Mouse (Mus musculus) midbrain, postnatal 0 days (tissue): ENCODE results near the gene Gca. TPM values are rescaled to one million over a fixed set of nuclear protein-coding genes. Genes with fewer than 3 reads are reported as not detected.

ENCODE experiments used
- ATAC-seq: fragments of 200-750 bp; cut with Nextera tagmentation; 2 replicates; pipeline ENCODE4 v1.8.0; 2017; ENCODE audit warnings: moderate number of reproducible peaks, mild to moderate bottlenecking, moderate TSS enrichment, moderate library complexity; ENCODE audit not compliant: low FRiP score
- DNase-seq: peaks from one replicate; pipeline ENCODE4 v3.0.0-alpha.2; 2015; ENCODE audit warnings: low spot score
- H3K27ac ChIP-seq: fragments of 300-500 bp; sonication (generic); 2 replicates; pipeline ENCODE4 v1.5.1; 2014; ENCODE audit warnings: low read depth, mild to moderate bottlenecking, low read length, mixed read lengths
- H3K27me3 ChIP-seq: fragments of 300-500 bp; sonication (generic); 2 replicates; pipeline ENCODE4 v1.6.1; 2014; ENCODE audit warnings: low read length, control low read depth, mixed read lengths; ENCODE audit not compliant: insufficient read depth
- H3K36me3 ChIP-seq: fragments of 300-500 bp; sonication (generic); 2 replicates; pipeline ENCODE4 v1.6.1; 2014; ENCODE audit warnings: low read length, control low read depth, mixed read lengths; ENCODE audit not compliant: insufficient read depth
- H3K4me1 ChIP-seq: fragments of 300-500 bp; sonication (generic); 2 replicates; pipeline ENCODE4 v1.6.1; 2014; ENCODE audit warnings: mild to moderate bottlenecking, control low read depth, antibody characterized with exemption, low read length, mixed read lengths; ENCODE audit not compliant: insufficient read depth
- H3K4me2 ChIP-seq: fragments of 300-500 bp; sonication (generic); 2 replicates; pipeline ENCODE4 v1.6.1; 2014; ENCODE audit warnings: low read depth, mild to moderate bottlenecking, low read length, mixed read lengths; ENCODE audit not compliant: poor library complexity, severe bottlenecking
- H3K4me3 ChIP-seq: fragments of 300-500 bp; sonication (generic); 2 replicates; pipeline ENCODE4 v1.5.1; 2014; ENCODE audit warnings: low read depth, mild to moderate bottlenecking, low read length, moderate library complexity
- H3K9ac ChIP-seq: fragments of 300-500 bp; sonication (generic); replicated peaks from 2 replicates; pipeline ENCODE4 v1.6.1; 2014; ENCODE audit warnings: mild to moderate bottlenecking, low read length, moderate library complexity, mixed read lengths; ENCODE audit not compliant: poor library complexity, severe bottlenecking
- H3K9me3 ChIP-seq: fragments of 300-500 bp; sonication (generic); 2 replicates; pipeline ENCODE4 v1.6.1; 2016; ENCODE audit warnings: low read length, control low read depth
- CTCF ChIP-seq: IDR thresholded peaks from 2 replicates; pipeline ENCODE4 v1.5.1; 2016; ENCODE audit warnings: antibody characterized with exemption, mild to moderate bottlenecking
- WGBS: fragments of 180-500 bp; shearing (Covaris S2); extraction: QIAGEN DNeasy Blood & Tissue Kit; methylation state at CpG from one replicate; pipeline ENCODE4 v1.1.7; 2014; 5-methylcytosine and 5-hydroxymethylcytosine counted together
- polyA plus RNA-seq: library from polyadenylated mRNA; unstranded; fragments of >200 nt; fragmentation: Nextera tagmentation; extraction: Ambion mirVana; gene quantifications from 2 replicates; pipeline ENCODE4 v1.2.1, GENCODE M21; 2015
- total RNA-seq: library from RNA; depleted of rRNA; stranded (reverse); fragments of >200 nt; gene quantifications from 2 replicates; pipeline ENCODE4 v1.2.3, GENCODE M21; 2014

The Gca gene
- total and polyA plus RNA-seq, 2 experiments from 2014 or later, result 1.2 to 3.6 TPM

GRCm38 (mm10) chr2:62656072-62656471 lies 8.0 kb upstream of the Gca start:
- TF ChIP-seq CTCF, result no peak
- Histone ChIP-seq H3K4me2 (no peak overlapping the region), H3K4me1 (no peaks in the 10 kb centered on the region), H3K4me3 (no peak overlapping the region), H3K9me3 (no peaks in the 10 kb centered on the region), H3K9ac (no peak overlapping the region), H3K27me3 (no peaks in the 10 kb centered on the region), H3K36me3 (no peaks in the 10 kb centered on the region), H3K27ac (no peak overlapping the region)
- ATAC-seq (no peak), DNase-seq (no peak)
- WGBS, result 88% methylated on average over 1 of the region's 1 CpGs

- no peak overlapping the region for H3K4me2 ChIP-seq
- 66% methylated on average over 6 of the region's 6 CpGs for WGBS
- H3K9me3 ChIP-seq, result no peaks in the 10 kb centered on the region
- TF ChIP-seq CTCF, result peak; percentile 40
- H3K4me1 ChIP-seq, result no peaks in the 10 kb centered on the region
- no peaks in the 10 kb centered on the region for H3K36me3 ChIP-seq
- ATAC-seq (no peak), DNase-seq (no peak)
- no peak overlapping the region for H3K27ac ChIP-seq
- H3K9ac ChIP-seq, result no peak overlapping the region
- no peaks in the 10 kb centered on the region for H3K27me3 ChIP-seq
- H3K4me3 ChIP-seq, result no peak overlapping the region
Measured at GRCm38 (mm10) chr2:62660565-62660964, 3.5 kb upstream of the Gca start.

GRCm38 (mm10) chr2:62662560-62662959 lies 1.5 kb upstream of the Gca start:
- no peak for ATAC-seq
- WGBS, result 82% methylated on average over 3 of the region's 3 CpGs
- Histone ChIP-seq H3K9ac (no peak overlapping the region), H3K9me3 (no peaks in the 10 kb centered on the region), H3K4me1 (no peaks in the 10 kb centered on the region), H3K4me2 (no peak overlapping the region), H3K4me3 (no peak overlapping the region), H3K27ac (no peak overlapping the region), H3K36me3 (no peaks in the 10 kb centered on the region), H3K27me3 (no peaks in the 10 kb centered on the region)
- no peak for DNase-seq
- TF ChIP-seq CTCF, result no peak

- H3K36me3 ChIP-seq, result no peaks in the 10 kb centered on the region
- no peak for TF ChIP-seq CTCF
- H3K9ac ChIP-seq, result no peak overlapping the region
- peak overlapping the region; percentile 70 for H3K4me3 ChIP-seq
- ATAC-seq (no peak), DNase-seq (no peak)
- peak overlapping the region; percentile 84 for H3K4me2 ChIP-seq
- no peaks in the 10 kb centered on the region for H3K9me3 ChIP-seq
- no peak overlapping the region for H3K27ac ChIP-seq
- H3K27me3 ChIP-seq, result no peaks in the 10 kb centered on the region
- no peaks in the 10 kb centered on the region for H3K4me1 ChIP-seq
- WGBS, result 57% methylated on average over 7 of the region's 7 CpGs
Measured at GRCm38 (mm10) chr2:62664839-62665238, 754 bp downstream of the Gca start.

GRCm38 (mm10) chr2:62665536-62665935 lies 1.5 kb downstream of the Gca start:
- Histone ChIP-seq H3K27ac (no peak overlapping the region), H3K9me3 (no peaks in the 10 kb centered on the region), H3K27me3 (no peaks in the 10 kb centered on the region), H3K4me1 (no peaks in the 10 kb centered on the region), H3K4me2 (no peak overlapping the region), H3K9ac (no peak overlapping the region), H3K4me3 (no peak overlapping the region), H3K36me3 (no peaks in the 10 kb centered on the region)
- 55% methylated on average over 1 of the region's 1 CpGs for WGBS
- DNase-seq (no peak), ATAC-seq (no peak)
- no peak for TF ChIP-seq CTCF

GRCm38 (mm10) chr2:62669848-62670247 lies 5.8 kb downstream of the Gca start:
- no peak for TF ChIP-seq CTCF
- ATAC-seq (no peak), DNase-seq (no peak)
- no peaks in the 10 kb centered on the region for H3K4me1 ChIP-seq
- H3K27ac ChIP-seq, result no peak overlapping the region
- H3K4me2 ChIP-seq, result no peak overlapping the region
- H3K9ac ChIP-seq, result no peak overlapping the region
- 89% methylated on average over 3 of the region's 3 CpGs for WGBS
- H3K27me3 ChIP-seq, result no peaks in the 10 kb centered on the region
- H3K9me3 ChIP-seq, result no peaks in the 10 kb centered on the region
- no peaks in the 10 kb centered on the region for H3K36me3 ChIP-seq
- H3K4me3 ChIP-seq, result no peak overlapping the region
